Mouse (Mus musculus): Measurements from ENCODE around the gene Gls2.

GRCm38 (mm10) chr10:128214981-128215380 is 20.7 kb downstream of the Gls2 start:
- TF ChIP-seq CTCF (IDR thresholded peaks at IDR 0.05; ENCODE audit: control insufficient read depth, insufficient read depth, insufficient read length) (no peak), CEBPB (IDR thresholded peaks at IDR 0.05; ENCODE audit: low read depth) (no peak), USF1 (IDR thresholded peaks at IDR 0.05; ENCODE audit: low read depth) (no peak), MYOG (IDR thresholded peaks at IDR 0.05; ENCODE audit: control insufficient read depth, extremely low read depth, insufficient read length) (no peak), MAX (IDR thresholded peaks at IDR 0.05) (no peak), FOSL1 (IDR thresholded peaks at IDR 0.05; ENCODE audit: insufficient read depth, low read length, poor library complexity, severe bottlenecking) (no peak)

All from C2C12 (cell line).